Mouse (Mus musculus) gastrocnemius, postnatal 36 days (tissue): ENCODE results near the gene Gm3415. TPM values are rescaled to one million over a fixed set of nuclear protein-coding genes. Genes with fewer than 3 reads are reported as not detected.
"Not testable (repeated sequence)": the region's sequence is repeated elsewhere in the genome, so short reads cannot be mapped to it uniquely, and the experiment has no call there.

ENCODE experiments used
- DNase-seq, 2 experiments: peaks; one replicate each; pipeline ENCODE4 v3.0.0; 2022
- intact Hi-C: fragments of 180-260 bp; cut with DNase I; formaldehyde crosslinking; loops from one replicate; pipeline ENCODE4 v1.15.1; 2025
- long read RNA-seq, 2 experiments: library from polyadenylated mRNA; stranded (forward); transcript quantifications; one replicate each; pipeline ENCODE4 v2.0.0; 2021
- total RNA-seq, 2 experiments: library from RNA; stranded (reverse); gene quantifications; 2 replicates each; pipeline ENCODE4 v1.2.3; 2021

Gm3415 gene
- total RNA-seq = not detected
- long read RNA-seq, experiment 1 = 0 reads
- long read RNA-seq, experiment 2 = 0 reads

- DNase-seq, intact Hi-C loops: not testable (repeated sequence)
Observed at GRCm38 (mm10) chr5:146555836-146556235, at the start of gene Gm3415. Gm3415 (plus strand) TSS chr5:146556136.

- intact Hi-C loops, DNase-seq: not testable (repeated sequence)
Observed at GRCm38 (mm10) chr5:146513823-146514222, 42.1 kb upstream of the Gm3415 start, which contains the start of gene Gm3402. Gm3402 (plus strand) TSS chr5:146514123.

- DNase-seq, intact Hi-C loops: not testable (repeated sequence)
Observed at GRCm38 (mm10) chr5:146525501-146525900, 30.4 kb upstream of the Gm3415 start, which contains the start of gene Gm3404. Gm3404 (plus strand) TSS chr5:146525801.

- intact Hi-C loops, DNase-seq: not testable (repeated sequence)
Observed at GRCm38 (mm10) chr5:146537347-146537746, 18.6 kb upstream of the Gm3415 start, which contains the start of gene Gm3409. Gm3409 (plus strand) TSS chr5:146537647.

- DNase-seq = no peak
- intact Hi-C loops = no loop called here
Observed at GRCm38 (mm10) chr5:146564259-146564658, 8.3 kb downstream of the Gm3415 start.

GRCm38 (mm10) chr5:146567054-146567453 lies 11.1 kb downstream of the Gm3415 start:
- no peak for DNase-seq
- intact Hi-C loops = no loop called here

- intact Hi-C loops, DNase-seq: not testable (repeated sequence)
Observed at GRCm38 (mm10) chr5:146570179-146570578, 14.2 kb downstream of the Gm3415 start.

- DNase-seq, intact Hi-C loops: not testable (repeated sequence)
Observed at GRCm38 (mm10) chr5:146571830-146572734, 16.1 kb downstream of the Gm3415 start.

- DNase-seq, intact Hi-C loops: not testable (repeated sequence)
Observed at GRCm38 (mm10) chr5:146572735-146573042, 16.8 kb downstream of the Gm3415 start.

GRCm38 (mm10) chr5:146576668-146577067 lies 20.7 kb downstream of the Gm3415 start:
- DNase-seq = no peak
- intact Hi-C loops = no loop called here

GRCm38 (mm10) chr5:146584156-146584477 lies 28.2 kb downstream of the Gm3415 start:
- no peak for DNase-seq
- intact Hi-C loops = no loop called here

GRCm38 (mm10) chr5:146584478-146585306 lies 28.8 kb downstream of the Gm3415 start, which contains the start of gene Gpr12:
Gpr12 (minus strand) TSS chr5:146585239.
- DNase-seq = no peak
- intact Hi-C loops = no loop called here

- intact Hi-C loops = no loop called here
- DNase-seq = no peak
Observed at GRCm38 (mm10) chr5:146585307-146585651, 29.3 kb downstream of the Gm3415 start.

GRCm38 (mm10) chr5:146586357-146587070 lies 30.6 kb downstream of the Gm3415 start:
- no peak for DNase-seq
- intact Hi-C loops = no loop called here

- intact Hi-C loops = no loop called here
- DNase-seq = no peak
Observed at GRCm38 (mm10) chr5:146590987-146591386, 35.1 kb downstream of the Gm3415 start.

GRCm38 (mm10) chr5:146591636-146592035 lies 35.7 kb downstream of the Gm3415 start:
- DNase-seq = no peak
- intact Hi-C loops = no loop called here

GRCm38 (mm10) chr5:146592580-146592979 lies 36.6 kb downstream of the Gm3415 start:
- DNase-seq = no peak
- intact Hi-C loops = no loop called here

- DNase-seq = no peak
- intact Hi-C loops = no loop called here
Observed at GRCm38 (mm10) chr5:146596612-146597502, 40.9 kb downstream of the Gm3415 start.

GRCm38 (mm10) chr5:146597503-146597874 lies 41.6 kb downstream of the Gm3415 start:
- intact Hi-C loops = no loop called here
- no peak for DNase-seq
